Mouse (Mus musculus) MN1 (cell line): ENCODE measurements around the gene Sct.

Experiments used
- DNase-seq: peaks from one replicate; pipeline ENCODE4 v3.0.0-alpha.2; 2016; ENCODE audit warnings: low spot score

The Sct gene

GRCm38 (mm10) chr7:141278766-141279590 lies at the start of gene Sct:
Sct (minus strand) TSS chr7:141279133.
- DNase-seq, result peak; percentile 40

GRCm38 (mm10) chr7:141328373-141328990 lies 49.5 kb upstream of the Sct start:
- DNase-seq, result peak; percentile 32

- peak; percentile 99 for DNase-seq
Measured at GRCm38 (mm10) chr7:141327469-141328372, 48.8 kb upstream of the Sct start, which contains the start of the genes Deaf1 and Tmem80. Deaf1 (minus strand) TSS chr7:141327690. Tmem80 (plus strand) TSS chr7:141327739.

- peak; percentile 13 for DNase-seq
Measured at GRCm38 (mm10) chr7:141326546-141327446, 47.9 kb upstream of the Sct start.

- DNase-seq, result no peak
Measured at GRCm38 (mm10) chr7:141324686-141325085, 45.8 kb upstream of the Sct start.

GRCm38 (mm10) chr7:141319446-141319845 lies 40.5 kb upstream of the Sct start:
- DNase-seq, result no peak

- no peak for DNase-seq
Measured at GRCm38 (mm10) chr7:141317619-141318132, 38.7 kb upstream of the Sct start.

- DNase-seq, result peak; percentile 48
Measured at GRCm38 (mm10) chr7:141315974-141316373, 37.0 kb upstream of the Sct start.

- no peak for DNase-seq
Measured at GRCm38 (mm10) chr7:141315076-141315475, 36.1 kb upstream of the Sct start.

- DNase-seq, result no peak
Measured at GRCm38 (mm10) chr7:141314416-141314815, 35.5 kb upstream of the Sct start.

- DNase-seq, result no peak
Measured at GRCm38 (mm10) chr7:141304537-141304936, 25.6 kb upstream of the Sct start.

- no peak for DNase-seq
Measured at GRCm38 (mm10) chr7:141302702-141303268, 23.9 kb upstream of the Sct start.

GRCm38 (mm10) chr7:141301386-141301785 lies 22.5 kb upstream of the Sct start:
- no peak for DNase-seq

GRCm38 (mm10) chr7:141299175-141299574 lies 20.2 kb upstream of the Sct start:
- no peak for DNase-seq

- no peak for DNase-seq
Measured at GRCm38 (mm10) chr7:141297926-141298650, 19.2 kb upstream of the Sct start.

GRCm38 (mm10) chr7:141294479-141294878 lies 15.5 kb upstream of the Sct start:
- DNase-seq, result no peak

- DNase-seq, result no peak
Measured at GRCm38 (mm10) chr7:141293852-141294471, 15.0 kb upstream of the Sct start.

GRCm38 (mm10) chr7:141292583-141293388 lies 13.9 kb upstream of the Sct start:
- peak; percentile 39 for DNase-seq
